Mouse (Mus musculus) adipose tissue, adult 10 weeks (tissue): ENCODE results near the gene Dll4. TPM values are rescaled to one million over a fixed set of nuclear protein-coding genes. Genes with fewer than 3 reads are reported as not detected.

Experiments
- polyA plus RNA-seq: library from polyadenylated mRNA; stranded (reverse); fragments of 350-450 nt; fragmentation: Illumina TruSeq; extraction: RNeasy Lipid Tissue Mini Kit (QIAGEN cat#74804); gene quantifications from one replicate; pipeline ENCODE4 v1.2.3, GENCODE M21; 2014; ENCODE audit warnings: low read depth, low replicate concordance

The Dll4 gene
- polyA plus RNA-seq, result 7.1 TPM

DNA sequence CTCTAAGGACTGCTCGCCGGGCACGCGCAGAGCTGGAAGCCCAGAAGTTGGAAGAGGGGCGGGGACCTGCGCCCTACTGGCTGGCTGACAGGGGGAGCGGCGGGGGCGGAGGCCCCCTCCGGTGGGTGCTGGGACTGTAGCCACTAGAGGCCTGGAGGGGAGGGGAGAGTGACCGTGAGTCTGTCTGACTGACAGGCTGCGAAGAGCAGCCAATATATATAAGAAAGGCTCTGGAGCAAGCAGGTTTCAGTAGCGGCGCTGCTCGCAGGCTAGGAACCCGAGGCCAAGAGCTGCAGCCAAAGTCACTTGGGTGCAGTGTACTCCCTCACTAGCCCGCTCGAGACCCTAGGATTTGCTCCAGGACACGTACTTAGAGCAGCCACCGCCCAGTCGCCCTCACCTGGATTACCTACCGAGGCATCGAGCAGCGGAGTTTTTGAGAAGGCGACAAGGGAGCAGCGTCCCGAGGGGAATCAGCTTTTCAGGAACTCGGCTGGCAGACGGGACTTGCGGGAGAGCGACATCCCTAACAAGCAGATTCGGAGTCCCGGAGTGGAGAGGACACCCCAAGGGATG lies at the start of gene Dll4:
Gene Dll4, plus strand, starts transcription at position 217 of the 576 bp plus-strand sequence.

DNA sequence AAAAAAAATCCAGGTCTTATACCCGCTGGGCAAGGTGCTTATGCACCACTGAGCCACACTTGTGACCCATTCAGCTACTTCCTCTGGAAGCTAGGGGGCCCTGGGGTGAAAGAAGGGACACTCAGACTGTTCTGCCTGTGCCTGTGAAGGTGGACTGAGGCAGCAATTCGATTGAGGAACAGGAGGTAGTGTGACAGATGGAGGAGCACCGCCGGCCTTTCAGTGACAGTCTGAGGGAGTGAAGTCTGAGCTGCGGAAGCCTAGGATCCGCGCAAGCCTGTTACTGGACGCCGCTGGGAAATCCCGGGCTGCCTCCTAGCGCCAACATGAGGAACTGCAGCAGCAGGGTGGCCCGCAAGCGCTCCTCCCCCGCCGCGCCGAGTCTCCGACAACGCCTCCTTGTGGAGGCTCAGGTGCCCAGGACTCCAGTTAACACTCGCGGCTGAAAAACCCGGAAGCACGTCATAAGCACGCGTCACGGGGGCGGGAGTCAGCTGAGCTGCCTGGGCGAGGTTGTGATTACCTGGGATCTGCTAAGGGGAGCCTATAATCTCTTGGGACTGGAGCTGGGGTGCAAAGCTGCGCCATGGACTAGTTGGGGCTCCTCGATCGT lies 37.2 kb upstream of the Dll4 start, which contains the start of gene Vps18:
Gene Vps18, plus strand, starts transcription at position 471 of the 613 bp plus-strand sequence.

DNA sequence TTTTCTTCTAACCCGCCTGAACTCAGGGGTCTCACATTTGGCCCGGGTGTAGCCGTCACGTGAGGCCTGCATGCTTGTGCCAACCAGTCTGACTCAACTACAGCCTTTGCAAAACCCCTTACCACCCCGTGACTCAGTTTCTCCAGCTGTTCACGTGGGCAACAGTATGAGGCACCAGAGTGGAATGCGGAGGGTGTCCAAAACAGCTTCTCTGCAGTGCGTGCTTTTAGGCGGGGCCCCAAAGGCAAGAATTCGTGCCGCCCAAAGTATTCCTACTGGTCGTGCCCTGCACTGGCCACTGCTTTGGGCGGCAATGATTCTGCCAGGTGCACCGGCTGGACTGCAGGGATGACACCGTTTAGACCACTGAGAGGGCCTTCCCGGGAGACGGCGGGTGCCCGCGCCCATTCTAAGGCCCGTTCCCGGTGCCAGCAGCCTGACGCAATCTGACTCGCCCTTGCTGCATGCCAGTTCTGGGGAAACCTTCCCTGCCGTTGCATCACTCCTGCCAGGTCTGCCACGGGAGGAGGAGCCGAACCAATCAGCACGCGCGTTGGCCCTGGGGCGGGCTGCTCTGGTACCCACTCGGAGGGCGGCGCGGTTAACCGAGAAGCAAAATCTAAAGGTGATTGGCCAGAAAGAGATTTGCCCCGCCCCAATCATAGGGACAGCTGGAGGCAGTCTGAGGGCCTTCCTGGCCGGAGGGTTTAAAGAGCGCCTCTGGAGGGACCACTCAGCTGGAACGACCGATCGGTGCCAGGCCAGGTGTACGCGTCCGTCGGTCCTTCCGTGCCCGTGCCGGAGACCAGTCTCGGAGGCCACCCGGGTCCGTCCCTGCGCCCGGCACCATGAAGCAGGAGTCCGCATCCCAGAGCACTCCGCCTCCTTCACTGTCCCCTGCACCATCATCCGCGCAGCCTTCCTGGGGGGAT lies 25.2 kb downstream of the Dll4 start, which contains the start of gene Chac1:
Gene Chac1, plus strand, starts transcription at position 675 of the 932 bp plus-strand sequence.

Other genes starting within 250 kb of the Dll4 start
- 0.98 TPM for gene Rad51, start 213.0 kb upstream of the Dll4 start, polyA plus RNA-seq
- gene Rmdn3, start 168.8 kb upstream of the Dll4 start, polyA plus RNA-seq, result 34.6 TPM
- 9.1 TPM for gene Gchfr, start 158.0 kb upstream of the Dll4 start, polyA plus RNA-seq
- not detected for gene Gm14137, start 151.3 kb upstream of the Dll4 start, polyA plus RNA-seq
- 36.8 TPM for gene Zfyve19, start 117.2 kb upstream of the Dll4 start, polyA plus RNA-seq
- 26.7 TPM for gene Dnajc17, start 117.0 kb upstream of the Dll4 start, polyA plus RNA-seq
- 1.9 TPM for gene Ppp1r14d, start 95.9 kb upstream of the Dll4 start, polyA plus RNA-seq
- gene Spint1, start 88.4 kb upstream of the Dll4 start, polyA plus RNA-seq, result 42.5 TPM
- 0.47 TPM for gene Rhov, start 54.5 kb upstream of the Dll4 start, polyA plus RNA-seq
- gene Vps18, start 37.0 kb upstream of the Dll4 start, polyA plus RNA-seq, result 13.0 TPM
- gene Chac1, start 25.4 kb downstream of the Dll4 start, polyA plus RNA-seq, result 6.6 TPM
- 10.4 TPM for gene Ino80, start 151.9 kb downstream of the Dll4 start, polyA plus RNA-seq
- 3.5 TPM for gene Exd1, start 221.8 kb downstream of the Dll4 start, polyA plus RNA-seq
- 192 TPM for gene Chp1, start 221.9 kb downstream of the Dll4 start, polyA plus RNA-seq